Mouse (Mus musculus): ENCODE data around the gene Aacs.

- TF ChIP-seq CTCF (IDR thresholded peaks at IDR 0.05; ENCODE audit: insufficient read depth, low read length), result peak; percentile 89
- TF ChIP-seq POLR2A (IDR thresholded peaks at IDR 0.05; ENCODE audit: borderline replicate concordance, extremely low read depth, low read depth, low read length), result no peak
Measured at GRCm38 (mm10) chr5:125509541-125509940, 33.9 kb downstream of the Aacs start.
